Mouse (Mus musculus): ENCODE data around the gene Zmynd8.

DNA sequence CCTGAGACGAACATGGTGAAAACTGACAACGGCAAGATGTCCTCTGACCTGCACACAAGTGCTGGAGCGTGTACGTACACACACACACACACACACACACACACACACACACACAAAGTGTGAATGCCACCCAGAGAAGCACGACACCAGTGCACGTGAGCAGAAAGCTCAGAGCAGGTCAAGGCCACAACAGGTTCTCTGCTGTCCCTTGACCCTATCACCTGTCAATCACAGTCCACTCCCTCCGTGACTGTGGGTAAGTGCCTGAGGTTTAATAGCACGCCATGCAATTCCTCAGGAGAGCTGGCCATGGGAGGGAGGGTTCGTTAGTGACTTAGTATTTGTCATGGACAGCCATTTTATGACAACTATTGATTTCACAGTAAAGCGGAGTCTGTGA lies 74.0 kb downstream of the Zmynd8 start:
- no peak for TF ChIP-seq POLR2A (IDR thresholded peaks at IDR 0.05; ENCODE audit: control insufficient read depth, extremely low read depth, insufficient read depth, low read length, poor library complexity)
- TF ChIP-seq CTCF (IDR thresholded peaks at IDR 0.05; ENCODE audit: borderline replicate concordance, control insufficient read depth, extremely low read depth, insufficient read depth, low read length, poor library complexity), result no peak

Data from thymus, adult 2 months (tissue).